Comparison of ENCODE assay signal across 21 mouse cellular contexts in the genomic region with DNA sequence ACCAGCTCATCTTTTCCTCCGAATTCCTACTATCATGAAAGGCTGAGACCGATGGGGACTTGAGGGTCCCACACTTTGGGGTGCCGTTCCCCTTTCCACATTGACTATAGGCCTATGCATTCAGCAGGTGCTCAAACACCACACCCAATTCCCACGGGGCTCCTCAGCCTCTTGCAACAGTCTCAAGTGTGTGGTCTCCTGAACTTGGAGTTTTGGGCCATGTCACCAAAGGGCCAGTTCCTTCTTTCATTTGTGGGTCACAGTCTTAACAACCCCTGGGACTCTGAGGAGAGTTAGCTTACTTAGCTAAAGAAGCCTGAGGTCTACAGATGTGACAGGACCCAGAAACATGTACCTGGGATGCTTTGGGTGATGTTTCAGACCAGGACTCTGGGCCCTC. TPM values are rescaled to one million over a fixed set of nuclear protein-coding genes. Genes with fewer than 3 reads are reported as not detected.
A peak's percentile ranks its signal among the peaks of the same experiment; 100 is the strongest.
DNase-seq lines count a peak whose midpoint lies in the region; ATAC-seq and TF ChIP-seq lines count a peak whose summit lies in the region.
"Had no signal": no experiment of that assay in that cellular context is flagged by ENCODE, and none has a peak within 500 bp of the region (broad histone marks: within the 10 kb centered on the region; RNA-seq: fewer than 3 reads in every experiment).

No protein-coding gene starts in this region.

- no peak overlapping the region for H3K4me3 ChIP-seq in lung, adult 2 months (replicated peaks; ENCODE audit: extremely low read depth, low read depth, low read length)
- H3K4me3 ChIP-seq: embryonic facial prominence, embryonic 13.5 days; embryonic facial prominence, embryonic 15.5 days; forebrain, embryonic 13.5 days; forebrain, embryonic 15.5 days had no signal

- WGBS in lung, adult 2 months = 82% methylated on average over 4 of the region's 4 CpGs

- no peak for TF ChIP-seq POLR2A in lung, adult 2 months (IDR thresholded peaks at IDR 0.05; ENCODE audit: borderline replicate concordance, extremely low read depth, low read depth, low read length)

- H3K4me1 ChIP-seq in lung, adult 2 months (ENCODE audit: control insufficient read depth, insufficient read depth, low read length) = no peaks in the 10 kb centered on the region
- H3K4me1 ChIP-seq: embryonic facial prominence, embryonic 13.5 days; embryonic facial prominence, embryonic 15.5 days; forebrain, embryonic 13.5 days; forebrain, embryonic 15.5 days had no signal

- TF ChIP-seq CTCF in lung, adult 2 months (IDR thresholded peaks at IDR 0.05; ENCODE audit: insufficient read depth, low read length) = no peak

- peak; percentile 9 for DNase-seq in c-Kit-positive CD71-negative TER-119-negative erythroid progenitor cells, embryonic 14.5 days (ENCODE audit: low read depth)
- peak; percentile 29 for DNase-seq in splenic B cell, adult 2 months (ENCODE audit: low read depth, low spot score)
- no peak for DNase-seq in layer of hippocampus, postnatal 14 days (ENCODE audit: low spot score in 2 of 2)
- DNase-seq in layer of hippocampus, adult 18-20 months (ENCODE audit: low spot score in 2 of 2) = no peak
- no peak for DNase-seq in lung, adult 2 months
- DNase-seq: adrenal gland, adult 2 months; adrenal gland, postnatal 10 days; adrenal gland, postnatal 25 days; cerebellum, adult 11-12 months; cerebellum, adult 2 months; cerebellum, adult 9-10 months; cerebellum, postnatal 10 days; cerebellum, postnatal 25 days; embryo, embryonic 11 days; forebrain, postnatal 0 days had no signal

- no peaks in the 10 kb centered on the region for H3K36me3 ChIP-seq in splenic B cell, adult 2 months (ENCODE audit: control insufficient read depth, insufficient read depth, low read length, poor library complexity, severe bottlenecking)
- H3K36me3 ChIP-seq: embryonic facial prominence, embryonic 13.5 days; embryonic facial prominence, embryonic 15.5 days; forebrain, embryonic 15.5 days had no signal

- no peaks in the 10 kb centered on the region for H3K27me3 ChIP-seq in splenic B cell, adult 2 months (ENCODE audit: control insufficient read depth, insufficient read depth, low read length, poor library complexity, severe bottlenecking)
- H3K27me3 ChIP-seq: embryonic facial prominence, embryonic 13.5 days; embryonic facial prominence, embryonic 15.5 days; forebrain, embryonic 13.5 days; forebrain, embryonic 15.5 days had no signal

- peak; percentile 40; the same call in 1 of the 2 replicates for ATAC-seq in common myeloid progenitor, adult 5-6 weeks (replicated peaks; ENCODE audit: low read depth, poor library complexity, severe bottlenecking)
- ATAC-seq in megakaryocyte, adult 5-6 weeks (ENCODE audit: poor library complexity, severe bottlenecking) = peak; percentile 75
- ATAC-seq: forebrain, embryonic 13.5 days; forebrain, embryonic 15.5 days; forebrain, postnatal 0 days had no signal

RNA-seq across cellular contexts. Expression of a gene that starts 30.5 kb away (rescaled TPM):
- total RNA-seq in common myeloid progenitor, adult 5-6 weeks (2017) = 15.4 and 18.5 TPM in 2 replicates
- 267 and 312 TPM in 2 replicates for total RNA-seq in megakaryocyte, adult 5-6 weeks (2015)
- total RNA-seq in megakaryocyte, adult 5-6 weeks (2017) = 783 and 809 TPM in 2 replicates
- 10 to 100 TPM; 23.8 to 24.6 TPM for total RNA-seq in layer of hippocampus, postnatal 14 days (2021)
- 10 to 100 TPM; 23.9 to 26.0 TPM for total RNA-seq in layer of hippocampus, adult 18-20 months (2021)
- polyA plus RNA-seq in lung, adult 2 months (2012; rRNA removed) = 87.9 and 105 TPM in 2 replicates

RNA-seq across cellular contexts. Expression of a gene that starts 38.7 kb away (rescaled TPM):
- 149 and 150 TPM in 2 replicates for total RNA-seq in common myeloid progenitor, adult 5-6 weeks (2017)
- 2,144 and 2,167 TPM in 2 replicates for total RNA-seq in megakaryocyte, adult 5-6 weeks (2015)
- total RNA-seq in megakaryocyte, adult 5-6 weeks (2017) = 2,372 and 2,545 TPM in 2 replicates
- total RNA-seq in layer of hippocampus, postnatal 14 days (2021) = 1,000 to 10,000 TPM; 1,391 to 1,455 TPM
- total RNA-seq in layer of hippocampus, adult 18-20 months (2021) = 1,000 to 10,000 TPM; 1,436 to 1,491 TPM
- 993 and 1,289 TPM in 2 replicates for polyA plus RNA-seq in lung, adult 2 months (2012; rRNA removed)

Comparison
In these comparisons a context has a peak if more than half of its experiments do, and no peak if none do; other contexts are left out.
1. DNase-seq: peak in c-Kit-positive CD71-negative TER-119-negative erythroid progenitor cells, embryonic 14.5 days (single experiment) and splenic B cell, adult 2 months (single experiment); none in layer of hippocampus, postnatal 14 days (0 of 2), layer of hippocampus, adult 18-20 months (0 of 2) and lung, adult 2 months (single experiment).
2. RNA of a gene that starts 30.5 kb away (total RNA-seq): 267 to 809 TPM in megakaryocyte, adult 5-6 weeks; 23.9 to 26.0 TPM in layer of hippocampus, adult 18-20 months, 23.8 to 24.6 TPM in layer of hippocampus, postnatal 14 days and 15.4 to 18.5 TPM in common myeloid progenitor, adult 5-6 weeks; every median in the first group is over 4 times any median in the second.